Mouse (Mus musculus) neural tube, embryonic 15.5 days (tissue): ENCODE measurements around the gene Ezr. TPM values are rescaled to one million over a fixed set of nuclear protein-coding genes. Genes with fewer than 3 reads are reported as not detected.

Source experiments
- ATAC-seq: fragments of 200-750 bp; cut with Nextera tagmentation; 2 replicates; pipeline ENCODE4 v1.8.0; 2017; ENCODE audit warnings: mild to moderate bottlenecking, moderate TSS enrichment, moderate library complexity; ENCODE audit not compliant: low FRiP score
- H3K27ac ChIP-seq: fragments of 300-500 bp; sonication (generic); replicated peaks from 2 replicates; pipeline ENCODE4 v1.5.1; 2015; ENCODE audit warnings: mild to moderate bottlenecking, inconsistent platforms
- H3K27me3 ChIP-seq: fragments of 300-500 bp; sonication (generic); replicated peaks from 2 replicates; pipeline ENCODE4 v1.6.1; 2015; ENCODE audit warnings: inconsistent platforms
- H3K36me3 ChIP-seq: fragments of 300-500 bp; sonication (generic); 2 replicates; pipeline ENCODE4 v1.6.1; 2015; ENCODE audit warnings: inconsistent platforms
- H3K4me1 ChIP-seq: fragments of 300-500 bp; sonication (generic); 2 replicates; pipeline ENCODE4 v1.6.1; 2015; ENCODE audit warnings: inconsistent platforms
- H3K4me2 ChIP-seq: fragments of 300-500 bp; sonication (generic); 2 replicates; pipeline ENCODE4 v1.6.1; 2015; ENCODE audit warnings: inconsistent platforms, mild to moderate bottlenecking, moderate library complexity
- H3K4me3 ChIP-seq: fragments of 300-500 bp; sonication (generic); replicated peaks from 2 replicates; pipeline ENCODE4 v1.5.1; 2015; ENCODE audit warnings: mild to moderate bottlenecking, inconsistent platforms
- H3K9ac ChIP-seq: fragments of 300-500 bp; sonication (generic); replicated peaks from 2 replicates; pipeline ENCODE4 v1.6.1; 2015; ENCODE audit warnings: mild to moderate bottlenecking, inconsistent platforms
- H3K9me3 ChIP-seq: fragments of 300-500 bp; sonication (generic); replicated peaks from 2 replicates; pipeline ENCODE4 v1.6.1; 2016; ENCODE audit warnings: inconsistent platforms
- WGBS: fragments of 180-500 bp; shearing (Covaris S2); methylation state at CpG from one replicate; pipeline ENCODE4 v1.1.7; 2015; ENCODE audit warnings: mixed read lengths; 5-methylcytosine and 5-hydroxymethylcytosine counted together
- polyA plus RNA-seq: library from polyadenylated mRNA; unstranded; fragments of >200 nt; fragmentation: Nextera tagmentation; extraction: Ambion mirVana; gene quantifications from 2 replicates; pipeline ENCODE4 v1.2.1, GENCODE M21; 2015

The Ezr gene
- polyA plus RNA-seq, 1 experiment from 2014 or later, result 48.0 TPM

GRCm38 (mm10) chr17:6764227-6764593, 18.4 kb downstream of the Ezr start:
- no peaks in the 10 kb centered on the region for H3K9me3 ChIP-seq
- H3K4me2 ChIP-seq, result no peak overlapping the region
- no peak for ATAC-seq
- H3K27ac ChIP-seq, result no peak overlapping the region
- peaks cover 25% of the 10 kb centered on the region for H3K4me1 ChIP-seq
- H3K9ac ChIP-seq, result no peak overlapping the region
- no peaks in the 10 kb centered on the region for H3K36me3 ChIP-seq
- 67% methylated on average over 7 of the region's 7 CpGs for WGBS
- no peak overlapping the region for H3K4me3 ChIP-seq
- no peaks in the 10 kb centered on the region for H3K27me3 ChIP-seq

GRCm38 (mm10) chr17:6763513-6764226, 18.9 kb downstream of the Ezr start:
- Histone ChIP-seq H3K9me3 (no peaks in the 10 kb centered on the region), H3K4me2 (no peak overlapping the region), H3K4me3 (no peak overlapping the region), H3K9ac (no peak overlapping the region), H3K27ac (no peak overlapping the region), H3K4me1 (peaks cover 23% of the 10 kb centered on the region), H3K36me3 (no peaks in the 10 kb centered on the region), H3K27me3 (no peaks in the 10 kb centered on the region)
- ATAC-seq, result no peak
- 24% methylated on average over 7 of the region's 7 CpGs for WGBS

- Histone ChIP-seq H3K36me3 (no peaks in the 10 kb centered on the region), H3K27me3 (no peaks in the 10 kb centered on the region), H3K4me3 (no peak overlapping the region), H3K27ac (no peak overlapping the region), H3K9me3 (no peaks in the 10 kb centered on the region), H3K4me2 (no peak overlapping the region), H3K9ac (no peak overlapping the region), H3K4me1 (peaks cover 9% of the 10 kb centered on the region)
- no peak for ATAC-seq
- 36% methylated on average over 9 of the region's 9 CpGs for WGBS
These were observed 22.8 kb downstream of the Ezr start for GRCm38 (mm10) chr17:6759717-6760292.

GRCm38 (mm10) chr17:6758845-6759244, 23.7 kb downstream of the Ezr start:
- Histone ChIP-seq H3K9ac (no peak overlapping the region), H3K4me2 (no peak overlapping the region), H3K27me3 (no peaks in the 10 kb centered on the region), H3K4me3 (no peak overlapping the region), H3K4me1 (peaks cover 9% of the 10 kb centered on the region), H3K27ac (no peak overlapping the region), H3K36me3 (no peaks in the 10 kb centered on the region), H3K9me3 (no peaks in the 10 kb centered on the region)
- ATAC-seq, result no peak
- WGBS, result 87% methylated on average over 8 of the region's 8 CpGs

- Histone ChIP-seq H3K9me3 (no peaks in the 10 kb centered on the region), H3K9ac (no peak overlapping the region), H3K27ac (no peak overlapping the region), H3K36me3 (no peaks in the 10 kb centered on the region), H3K4me3 (no peak overlapping the region), H3K27me3 (no peaks in the 10 kb centered on the region), H3K4me2 (no peak overlapping the region), H3K4me1 (peaks cover 4% of the 10 kb centered on the region)
- WGBS, result 96% methylated on average over 16 of the region's 16 CpGs
- ATAC-seq, result no peak
These were observed 24.7 kb downstream of the Ezr start for GRCm38 (mm10) chr17:6757902-6758301.

- H3K27ac ChIP-seq, result no peak overlapping the region
- H3K4me1 ChIP-seq, result peaks cover 4% of the 10 kb centered on the region
- no peak overlapping the region for H3K9ac ChIP-seq
- H3K36me3 ChIP-seq, result no peaks in the 10 kb centered on the region
- H3K27me3 ChIP-seq, result no peaks in the 10 kb centered on the region
- WGBS, result 89% methylated on average over 8 of the region's 8 CpGs
- H3K9me3 ChIP-seq, result no peaks in the 10 kb centered on the region
- no peak for ATAC-seq
- no peak overlapping the region for H3K4me3 ChIP-seq
- H3K4me2 ChIP-seq, result no peak overlapping the region
These were observed 26.7 kb downstream of the Ezr start for GRCm38 (mm10) chr17:6755873-6756272.

GRCm38 (mm10) chr17:6755176-6755575, 27.4 kb downstream of the Ezr start:
- Histone ChIP-seq H3K4me3 (no peak overlapping the region), H3K9me3 (no peaks in the 10 kb centered on the region)
- 90% methylated on average over 9 of the region's 9 CpGs for WGBS

GRCm38 (mm10) chr17:6752375-6752774, 30.2 kb downstream of the Ezr start:
- no peak overlapping the region for H3K4me3 ChIP-seq
- no peaks in the 10 kb centered on the region for H3K27me3 ChIP-seq
- no peak overlapping the region for H3K27ac ChIP-seq
- no peak overlapping the region for H3K4me2 ChIP-seq
- H3K9me3 ChIP-seq, result no peaks in the 10 kb centered on the region
- 61% methylated on average over 7 of the region's 7 CpGs for WGBS
- ATAC-seq, result no peak
- no peak overlapping the region for H3K9ac ChIP-seq
- H3K4me1 ChIP-seq, result peaks cover 7% of the 10 kb centered on the region; the same call in 1 of the 2 replicates
- no peaks in the 10 kb centered on the region for H3K36me3 ChIP-seq

More at GRCm38 (mm10) chr17:6755176-6755575, 27.4 kb downstream of the Ezr start:
- Histone ChIP-seq H3K27me3 (no peaks in the 10 kb centered on the region), H3K36me3 (no peaks in the 10 kb centered on the region), H3K4me2 (no peak overlapping the region), H3K9ac (no peak overlapping the region), H3K4me1 (peaks cover 4% of the 10 kb centered on the region), H3K27ac (no peak overlapping the region)
- ATAC-seq, result no peak

GRCm38 (mm10) chr17:6751221-6751859, 31.2 kb downstream of the Ezr start:
- Histone ChIP-seq H3K4me2 (no peak overlapping the region), H3K9me3 (no peaks in the 10 kb centered on the region), H3K36me3 (no peaks in the 10 kb centered on the region; the same call in 1 of the 2 replicates), H3K4me1 (peaks cover 18% of the 10 kb centered on the region), H3K9ac (no peak overlapping the region), H3K27me3 (no peaks in the 10 kb centered on the region), H3K27ac (no peak overlapping the region), H3K4me3 (no peak overlapping the region)
- WGBS, result 86% methylated on average over 11 of the region's 11 CpGs
- no peak for ATAC-seq

GRCm38 (mm10) chr17:6748779-6749464, 33.7 kb downstream of the Ezr start:
- Histone ChIP-seq H3K4me3 (no peak overlapping the region), H3K4me1 (peaks cover 36% of the 10 kb centered on the region), H3K9ac (no peak overlapping the region), H3K9me3 (no peaks in the 10 kb centered on the region), H3K27ac (no peak overlapping the region), H3K27me3 (no peaks in the 10 kb centered on the region), H3K4me2 (no peak overlapping the region), H3K36me3 (no peaks in the 10 kb centered on the region; the same call in 1 of the 2 replicates)
- WGBS, result 81% methylated on average over 17 of the region's 17 CpGs
- ATAC-seq, result no peak

- Histone ChIP-seq H3K4me3 (no peak overlapping the region), H3K4me1 (peaks cover 45% of the 10 kb centered on the region), H3K4me2 (no peak overlapping the region), H3K36me3 (no peaks in the 10 kb centered on the region; the same call in 1 of the 2 replicates), H3K9ac (no peak overlapping the region), H3K27me3 (no peaks in the 10 kb centered on the region), H3K9me3 (no peaks in the 10 kb centered on the region), H3K27ac (no peak overlapping the region)
- ATAC-seq, result no peak
- WGBS, result 34% methylated on average over 7 of the region's 7 CpGs
These were observed 35.1 kb downstream of the Ezr start for GRCm38 (mm10) chr17:6747478-6747877.
